Mouse (Mus musculus): ENCODE results near the gene Slc25a48.

DNA sequence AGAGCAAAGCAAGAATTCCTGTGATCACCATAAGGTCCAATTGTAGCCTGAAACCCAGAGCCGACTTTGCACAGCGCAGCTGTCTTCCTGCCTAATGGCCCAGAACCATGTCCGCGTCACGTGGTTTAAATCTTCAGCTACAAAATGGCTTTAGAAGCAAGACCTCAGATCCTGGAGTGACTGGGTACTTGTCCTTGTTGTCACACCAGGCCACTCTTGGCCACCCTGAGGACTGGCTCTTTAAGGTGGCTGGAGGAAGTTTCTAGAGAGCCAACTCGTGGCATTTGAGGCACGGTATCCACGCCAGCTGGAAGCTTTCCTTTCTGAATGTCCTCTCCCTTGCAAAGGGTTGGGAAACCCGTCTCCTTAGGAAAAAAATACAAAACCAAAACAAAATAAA, 33.8 kb downstream of the Slc25a48 start:
- TF ChIP-seq CTCF (IDR thresholded peaks at IDR 0.05; ENCODE audit: control insufficient read depth, insufficient read depth, low read length) (no peak), POLR2A (IDR thresholded peaks at IDR 0.05; ENCODE audit: borderline replicate concordance, control insufficient read depth, low read depth, low read length) (no peak)

Data from bone marrow, adult 2 months (tissue).